Mouse (Mus musculus): ENCODE data around the gene Ribc1. TPM values are rescaled to one million over a fixed set of nuclear protein-coding genes. Genes with fewer than 3 reads are reported as not detected.

The Ribc1 gene
- 3.2 and 4.1 TPM in 2 replicates for polyA plus RNA-seq (2016; fragmentation: Nextera tagmentation; extraction: Ambion mirVana)

GRCm38 (mm10) chrX:152016151-152017145 is at the start of gene Ribc1, which contains the start of gene Smc1a:
Gene Ribc1, minus strand, starts transcription at chrX:152016295.
Gene Smc1a, plus strand, starts transcription at chrX:152016428.
- peaks cover 36% of the 10 kb centered on the region; the same call in 1 of the 2 replicates for H3K27me3 ChIP-seq (ENCODE audit: insufficient read depth, poor library complexity, severe bottlenecking)
- 15% methylated on average over 64 of the region's 64 CpGs for WGBS

GRCm38 (mm10) chrX:152065674-152066073 is 49.6 kb upstream of the Ribc1 start:
- Histone ChIP-seq H3K9me3 (no peaks in the 10 kb centered on the region), H3K4me1 (no peaks in the 10 kb centered on the region), H3K27me3 (ENCODE audit: insufficient read depth, poor library complexity, severe bottlenecking) (peaks cover 40% of the 10 kb centered on the region; the same call in 1 of the 2 replicates), H3K36me3 (peaks cover 22% of the 10 kb centered on the region), H3K27ac (no peak overlapping the region), H3K4me3 (no peak overlapping the region)
- 80% methylated on average over 2 of the region's 2 CpGs for WGBS
- no peak for DNase-seq (ENCODE audit: low spot score)

More at GRCm38 (mm10) chrX:152016151-152017145, at the start of gene Ribc1, which contains the start of gene Smc1a:
- Histone ChIP-seq H3K4me3 (peak within 1 kb of the TSS; percentile 66), H3K9me3 (no peaks in the 10 kb centered on the region), H3K27ac (peak within 1 kb of the TSS; percentile 87), H3K4me1 (no peaks in the 10 kb centered on the region), H3K36me3 (peaks cover 3% of the 10 kb centered on the region; the same call in 1 of the 2 replicates)
- DNase-seq (ENCODE audit: low spot score), result peak; percentile 96

GRCm38 (mm10) chrX:152054094-152054493 is 38.0 kb upstream of the Ribc1 start:
- 71% methylated on average over 1 of the region's 1 CpGs for WGBS
- Histone ChIP-seq H3K9me3 (no peaks in the 10 kb centered on the region), H3K27me3 (ENCODE audit: insufficient read depth, poor library complexity, severe bottlenecking) (peaks cover 34% of the 10 kb centered on the region; the same call in 1 of the 2 replicates), H3K36me3 (peaks cover 29% of the 10 kb centered on the region), H3K4me3 (no peak overlapping the region), H3K4me1 (no peaks in the 10 kb centered on the region), H3K27ac (no peak overlapping the region)
- no peak for DNase-seq (ENCODE audit: low spot score)

GRCm38 (mm10) chrX:152052546-152052945 is 36.5 kb upstream of the Ribc1 start:
- H3K27me3 ChIP-seq (ENCODE audit: insufficient read depth, poor library complexity, severe bottlenecking), result peaks cover 27% of the 10 kb centered on the region; the same call in 1 of the 2 replicates

GRCm38 (mm10) chrX:152047230-152047629 is 31.1 kb upstream of the Ribc1 start:
- Histone ChIP-seq H3K4me1 (no peaks in the 10 kb centered on the region), H3K27ac (no peak overlapping the region), H3K4me3 (no peak overlapping the region), H3K36me3 (peaks cover 38% of the 10 kb centered on the region), H3K27me3 (ENCODE audit: insufficient read depth, poor library complexity, severe bottlenecking) (peaks cover 31% of the 10 kb centered on the region; the same call in 1 of the 2 replicates), H3K9me3 (no peaks in the 10 kb centered on the region)
- DNase-seq (ENCODE audit: low spot score), result no peak

More at GRCm38 (mm10) chrX:152052546-152052945, 36.5 kb upstream of the Ribc1 start:
- no peaks in the 10 kb centered on the region for H3K4me1 ChIP-seq
- no peaks in the 10 kb centered on the region for H3K9me3 ChIP-seq
- peaks cover 33% of the 10 kb centered on the region for H3K36me3 ChIP-seq
- WGBS, result 73% methylated on average over 3 of the region's 3 CpGs
- no peak overlapping the region for H3K4me3 ChIP-seq
- no peak for DNase-seq (ENCODE audit: low spot score)
- H3K27ac ChIP-seq, result no peak overlapping the region

- no peak overlapping the region for H3K27ac ChIP-seq
- no peaks in the 10 kb centered on the region for H3K4me1 ChIP-seq
- no peak overlapping the region for H3K4me3 ChIP-seq
- peaks cover 47% of the 10 kb centered on the region for H3K36me3 ChIP-seq
- peaks cover 26% of the 10 kb centered on the region; the same call in 1 of the 2 replicates for H3K27me3 ChIP-seq (ENCODE audit: insufficient read depth, poor library complexity, severe bottlenecking)
- DNase-seq (ENCODE audit: low spot score), result no peak
- H3K9me3 ChIP-seq, result no peaks in the 10 kb centered on the region
Observed at GRCm38 (mm10) chrX:152039865-152040264, 23.8 kb upstream of the Ribc1 start.

GRCm38 (mm10) chrX:152019294-152019693 is 3.2 kb upstream of the Ribc1 start:
- no peak overlapping the region for H3K27ac ChIP-seq
- peaks cover 32% of the 10 kb centered on the region; the same call in 1 of the 2 replicates for H3K27me3 ChIP-seq (ENCODE audit: insufficient read depth, poor library complexity, severe bottlenecking)
- 79% methylated on average over 2 of the region's 2 CpGs for WGBS
- H3K36me3 ChIP-seq, result peaks cover 13% of the 10 kb centered on the region; the same call in 1 of the 2 replicates
- no peaks in the 10 kb centered on the region for H3K4me1 ChIP-seq
- H3K9me3 ChIP-seq, result no peaks in the 10 kb centered on the region
- DNase-seq (ENCODE audit: low spot score), result no peak
- H3K4me3 ChIP-seq, result no peak overlapping the region

GRCm38 (mm10) chrX:152017186-152017585 is 1.1 kb upstream of the Ribc1 start:
- H3K27ac ChIP-seq, result peak overlapping the region; percentile 87
- H3K4me1 ChIP-seq, result no peaks in the 10 kb centered on the region
- 24% methylated on average over 14 of the region's 14 CpGs for WGBS
- H3K36me3 ChIP-seq, result peaks cover 3% of the 10 kb centered on the region; the same call in 1 of the 2 replicates
- peak overlapping the region; percentile 66 for H3K4me3 ChIP-seq
- no peak for DNase-seq (ENCODE audit: low spot score)
- no peaks in the 10 kb centered on the region for H3K9me3 ChIP-seq
- peaks cover 30% of the 10 kb centered on the region; the same call in 1 of the 2 replicates for H3K27me3 ChIP-seq (ENCODE audit: insufficient read depth, poor library complexity, severe bottlenecking)

- H3K4me1 ChIP-seq, result no peaks in the 10 kb centered on the region
- peak overlapping the region; percentile 86 for H3K27ac ChIP-seq
- peaks cover 36% of the 10 kb centered on the region; the same call in 1 of the 2 replicates for H3K27me3 ChIP-seq (ENCODE audit: insufficient read depth, poor library complexity, severe bottlenecking)
- H3K9me3 ChIP-seq, result no peaks in the 10 kb centered on the region
- no peak for DNase-seq (ENCODE audit: low spot score)
- peak overlapping the region; percentile 66 for H3K4me3 ChIP-seq
- WGBS, result 16% methylated on average over 11 of the region's 11 CpGs
- peaks cover 3% of the 10 kb centered on the region; the same call in 1 of the 2 replicates for H3K36me3 ChIP-seq
Observed at GRCm38 (mm10) chrX:152015752-152016150, 344 bp downstream of the Ribc1 start.

- DNase-seq (ENCODE audit: low spot score), result no peak
- Histone ChIP-seq H3K4me1 (no peaks in the 10 kb centered on the region), H3K36me3 (peaks cover 46% of the 10 kb centered on the region), H3K27ac (no peak overlapping the region), H3K27me3 (ENCODE audit: insufficient read depth, poor library complexity, severe bottlenecking) (peaks cover 59% of the 10 kb centered on the region; the same call in 1 of the 2 replicates), H3K9me3 (no peaks in the 10 kb centered on the region), H3K4me3 (no peak overlapping the region)
- WGBS, result 82% methylated on average over 1 of the region's 1 CpGs
Observed at GRCm38 (mm10) chrX:152007863-152008262, 8.2 kb downstream of the Ribc1 start.

- Histone ChIP-seq H3K9me3 (no peaks in the 10 kb centered on the region), H3K4me3 (peak overlapping the region; percentile 22; the same call in 1 of the 2 replicates), H3K27ac (no peak overlapping the region), H3K4me1 (no peaks in the 10 kb centered on the region), H3K36me3 (peaks cover 43% of the 10 kb centered on the region), H3K27me3 (ENCODE audit: insufficient read depth, poor library complexity, severe bottlenecking) (peaks cover 73% of the 10 kb centered on the region; the same call in 1 of the 2 replicates)
- DNase-seq (ENCODE audit: low spot score), result no peak
- WGBS, result 67% methylated on average over 2 of the region's 2 CpGs
Observed at GRCm38 (mm10) chrX:152002865-152003264, 13.2 kb downstream of the Ribc1 start.

GRCm38 (mm10) chrX:152001737-152002710 is 14.1 kb downstream of the Ribc1 start, which contains the start of gene Hsd17b10:
Gene Hsd17b10, plus strand, starts transcription at chrX:152001845.
- peak; percentile 94 for DNase-seq (ENCODE audit: low spot score)
- Histone ChIP-seq H3K36me3 (peaks cover 36% of the 10 kb centered on the region), H3K9me3 (no peaks in the 10 kb centered on the region), H3K4me3 (peak within 1 kb of the TSS; percentile 65), H3K27me3 (ENCODE audit: insufficient read depth, poor library complexity, severe bottlenecking) (peaks cover 73% of the 10 kb centered on the region), H3K27ac (peak within 1 kb of the TSS; percentile 80), H3K4me1 (no peaks in the 10 kb centered on the region)
- WGBS, result 19% methylated on average over 39 of the region's 41 CpGs
